Mouse (Mus musculus) E14TG2a.4 (cell line): ENCODE results near the gene Slc7a1.
A peak's percentile ranks its signal among the peaks of the same experiment; 100 is the strongest.

Experiments
- H3K27me3 ChIP-seq: 2 replicates; pipeline ENCODE4 v1.6.1; 2014; ENCODE audit warnings: low read length, control low read depth; ENCODE audit not compliant: insufficient read depth
- H3K36me3 ChIP-seq: 2 replicates; pipeline ENCODE4 v1.6.1; 2014; ENCODE audit warnings: low read length, control low read depth; ENCODE audit not compliant: insufficient read depth
- H3K4me1 ChIP-seq: replicated peaks from 2 replicates; pipeline ENCODE4 v1.6.1; 2014; ENCODE audit warnings: low read depth, low read length, control low read depth
- H3K4me3 ChIP-seq: replicated peaks from 2 replicates; pipeline ENCODE4 v1.5.1; 2014; ENCODE audit warnings: mild to moderate bottlenecking, low read length
- H3K9me3 ChIP-seq: 2 replicates; pipeline ENCODE4 v1.6.1; 2014; ENCODE audit warnings: low read length, control low read depth
- CTCF ChIP-seq: conservative IDR thresholded peaks from 2 replicates; pipeline ENCODE4 v1.5.1; 2014; ENCODE audit warnings: low read length
- NANOG ChIP-seq: IDR thresholded peaks from 2 replicates; pipeline ENCODE4 v1.6.1; 2014; ENCODE audit warnings: borderline replicate concordance, low read length, mixed read lengths
- POU5F1 ChIP-seq: IDR thresholded peaks from 2 replicates; pipeline ENCODE4 v1.6.1; 2014; ENCODE audit warnings: low read length, borderline replicate concordance

The Slc7a1 gene

DNA sequence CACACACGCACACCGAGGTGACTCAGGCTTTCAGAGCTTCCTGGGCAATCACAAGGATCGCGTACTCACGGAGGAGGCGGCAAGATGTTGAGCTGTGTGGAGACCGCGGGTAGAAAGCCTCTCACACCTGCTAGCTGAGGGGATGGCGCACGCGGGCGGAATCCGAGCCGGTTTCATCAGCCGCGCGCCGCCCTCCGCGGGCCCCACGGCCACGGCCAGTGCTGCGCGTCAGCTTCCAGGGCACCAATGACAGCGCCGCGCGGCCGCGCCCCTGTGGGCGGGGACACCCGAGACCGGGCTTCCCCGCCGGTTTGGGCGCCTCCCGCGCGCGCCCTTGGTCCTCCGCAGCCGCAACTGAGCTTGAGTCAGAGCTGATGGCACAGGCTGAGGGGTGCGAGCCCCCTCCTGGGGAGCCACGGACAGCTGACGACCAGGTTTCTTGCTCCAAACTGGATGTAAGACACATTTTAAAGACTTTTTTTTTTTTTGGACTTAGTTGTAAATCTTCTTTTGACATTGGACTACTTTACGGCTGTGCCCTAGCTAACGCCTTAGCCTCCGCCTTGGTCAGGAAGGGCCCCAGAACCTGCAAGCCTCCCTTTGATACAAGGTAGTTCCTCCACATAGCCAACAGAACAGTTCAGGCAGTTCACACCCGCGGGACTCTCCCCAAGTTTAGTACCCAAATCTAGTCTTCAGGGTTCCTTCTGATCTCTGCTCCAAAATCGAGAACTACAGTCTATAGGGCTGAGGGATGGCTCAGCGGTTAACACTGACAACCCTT, at the start of gene Slc7a1:
Gene Slc7a1 (minus strand): TSS at position 245 of the 784 bp plus-strand sequence.
- H3K9me3 ChIP-seq = peaks cover 8% of the 10 kb centered on the region; the same call in 1 of the 2 replicates
- TF ChIP-seq CTCF = no peak
- TF ChIP-seq NANOG = no peak
- TF ChIP-seq POU5F1 = no peak
- peaks cover 45% of the 10 kb centered on the region for H3K4me1 ChIP-seq
- H3K27me3 ChIP-seq = peaks cover 34% of the 10 kb centered on the region
- H3K36me3 ChIP-seq = peaks cover 17% of the 10 kb centered on the region
- peak within 1 kb of the TSS; percentile 87 for H3K4me3 ChIP-seq

DNA sequence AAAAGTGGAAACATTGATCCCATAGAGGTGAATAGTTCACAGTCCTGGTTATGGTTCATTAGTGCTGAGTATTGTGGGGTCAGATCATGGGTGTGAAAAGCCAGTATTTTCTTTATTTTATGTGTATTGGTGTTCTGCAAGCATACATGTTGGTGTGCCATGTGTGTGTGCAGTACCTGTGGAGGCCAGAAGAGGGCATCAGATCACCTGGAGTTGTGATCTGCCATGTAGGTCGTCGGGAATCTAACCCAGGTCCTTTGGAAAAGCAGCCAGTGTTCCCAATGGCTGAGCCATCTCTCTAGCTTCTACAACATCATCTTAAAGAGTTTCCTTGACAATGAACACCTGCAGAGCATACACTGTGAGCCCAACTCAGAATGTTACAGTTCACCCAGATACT, 45.3 kb upstream of the Slc7a1 start:
- Histone ChIP-seq H3K4me1 (peaks cover under 1% of the 10 kb centered on the region; the same call in 1 of the 2 replicates), H3K27me3 (peaks cover 22% of the 10 kb centered on the region), H3K9me3 (peaks cover 14% of the 10 kb centered on the region), H3K4me3 (no peak overlapping the region), H3K36me3 (no peaks in the 10 kb centered on the region)
- TF ChIP-seq NANOG = no peak
- TF ChIP-seq CTCF = peak; percentile 43
- TF ChIP-seq POU5F1 = no peak

DNA sequence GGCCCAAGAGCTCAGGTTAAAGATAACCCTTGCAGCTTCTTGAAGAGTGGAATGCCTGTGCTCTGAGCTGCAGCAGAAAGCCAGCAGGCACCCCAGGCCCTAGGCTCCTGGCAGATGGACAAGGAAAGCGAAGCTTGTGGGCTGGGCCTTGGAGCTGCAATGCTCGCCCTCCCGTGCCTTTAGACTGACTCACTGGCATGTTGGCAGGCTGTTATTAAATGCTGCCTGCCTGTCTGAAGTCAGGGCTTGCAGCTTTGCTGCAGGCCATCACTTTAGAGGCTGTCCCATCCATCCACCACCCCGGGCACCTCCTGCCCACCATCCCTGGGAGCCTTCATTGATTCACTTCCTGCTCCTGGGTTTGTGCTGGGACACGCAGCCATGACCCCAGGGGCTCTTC, 44.0 kb upstream of the Slc7a1 start:
- no peak overlapping the region for H3K4me3 ChIP-seq
- TF ChIP-seq CTCF (no peak), NANOG (no peak), POU5F1 (no peak)
- peaks cover 11% of the 10 kb centered on the region for H3K27me3 ChIP-seq
- H3K4me1 ChIP-seq = no peaks in the 10 kb centered on the region
- H3K9me3 ChIP-seq = peaks cover 14% of the 10 kb centered on the region
- no peaks in the 10 kb centered on the region for H3K36me3 ChIP-seq

DNA sequence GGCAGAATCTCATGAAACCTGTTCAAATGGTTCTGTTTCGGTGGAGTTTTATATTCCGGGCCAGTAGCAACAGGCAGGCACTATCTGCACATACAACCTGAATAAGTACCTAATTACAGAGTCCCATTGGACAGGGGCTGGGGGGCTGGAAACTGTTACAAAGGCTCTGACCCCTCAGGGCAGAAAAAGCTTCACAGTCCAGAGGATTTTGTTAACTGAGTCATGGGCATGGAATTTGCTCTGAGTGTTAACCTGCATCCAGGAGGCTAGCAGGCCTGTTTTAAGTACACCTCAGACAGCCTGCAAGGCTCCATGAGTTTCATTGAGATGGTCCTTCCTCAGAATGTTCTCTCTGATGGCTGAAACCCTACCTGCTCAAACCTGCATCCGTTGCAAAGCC, 36.0 kb upstream of the Slc7a1 start:
- H3K36me3 ChIP-seq = no peaks in the 10 kb centered on the region
- H3K9me3 ChIP-seq = peaks cover 7% of the 10 kb centered on the region
- peaks cover 17% of the 10 kb centered on the region for H3K27me3 ChIP-seq
- H3K4me3 ChIP-seq = no peak overlapping the region
- no peak for TF ChIP-seq POU5F1
- no peak for TF ChIP-seq CTCF
- TF ChIP-seq NANOG = no peak
- H3K4me1 ChIP-seq = no peaks in the 10 kb centered on the region

DNA sequence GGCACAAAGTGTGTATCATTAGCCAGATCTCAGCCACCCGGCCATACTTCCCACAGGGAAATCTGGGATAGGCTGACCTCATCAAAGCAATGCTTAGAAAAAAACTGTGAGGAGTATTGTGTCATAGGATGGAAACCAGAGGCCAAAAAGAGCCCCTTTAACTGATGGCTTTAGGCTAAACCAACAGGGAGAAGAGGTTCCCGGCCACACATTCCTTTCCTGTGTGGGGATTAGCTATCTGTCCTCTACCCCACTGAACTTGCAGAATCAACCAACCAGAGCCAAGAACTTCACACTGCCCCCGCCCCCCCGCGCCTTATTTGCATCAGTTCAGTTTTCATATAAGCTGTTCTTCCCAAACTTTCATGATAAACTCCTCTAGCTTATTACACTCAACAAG, 32.4 kb upstream of the Slc7a1 start:
- no peaks in the 10 kb centered on the region for H3K4me1 ChIP-seq
- no peak overlapping the region for H3K4me3 ChIP-seq
- TF ChIP-seq POU5F1 = no peak
- no peak for TF ChIP-seq NANOG
- no peak for TF ChIP-seq CTCF
- peaks cover 19% of the 10 kb centered on the region for H3K27me3 ChIP-seq
- peaks cover 7% of the 10 kb centered on the region for H3K9me3 ChIP-seq
- no peaks in the 10 kb centered on the region for H3K36me3 ChIP-seq

DNA sequence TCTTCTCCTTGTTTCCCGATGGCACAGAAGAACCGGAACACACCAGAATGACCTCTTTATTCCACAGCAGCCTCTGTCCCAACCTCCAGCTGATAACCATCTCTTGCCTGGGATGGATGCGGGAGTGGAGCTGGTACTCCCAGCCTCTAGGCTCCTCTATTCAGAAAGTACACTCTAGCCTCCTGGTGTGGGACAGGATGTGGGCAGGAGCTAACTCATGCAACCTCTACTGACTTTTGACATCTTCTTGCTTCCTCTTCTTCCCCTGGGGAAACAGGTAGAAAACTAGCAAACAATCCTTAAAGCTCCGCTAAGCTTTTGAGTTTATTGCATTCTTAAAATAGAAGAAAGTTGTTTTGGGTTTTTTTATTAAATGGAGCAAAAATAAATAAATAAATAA, 29.1 kb upstream of the Slc7a1 start:
- TF ChIP-seq CTCF (no peak), POU5F1 (no peak), NANOG (no peak)
- 0 out of 2 replicates have a peak, but pooled peaks cover 16% of the 10 kb centered on the region for H3K27me3 ChIP-seq
- H3K4me1 ChIP-seq = no peaks in the 10 kb centered on the region
- peaks cover 7% of the 10 kb centered on the region for H3K9me3 ChIP-seq
- H3K4me3 ChIP-seq = no peak overlapping the region
- H3K36me3 ChIP-seq = no peaks in the 10 kb centered on the region

DNA sequence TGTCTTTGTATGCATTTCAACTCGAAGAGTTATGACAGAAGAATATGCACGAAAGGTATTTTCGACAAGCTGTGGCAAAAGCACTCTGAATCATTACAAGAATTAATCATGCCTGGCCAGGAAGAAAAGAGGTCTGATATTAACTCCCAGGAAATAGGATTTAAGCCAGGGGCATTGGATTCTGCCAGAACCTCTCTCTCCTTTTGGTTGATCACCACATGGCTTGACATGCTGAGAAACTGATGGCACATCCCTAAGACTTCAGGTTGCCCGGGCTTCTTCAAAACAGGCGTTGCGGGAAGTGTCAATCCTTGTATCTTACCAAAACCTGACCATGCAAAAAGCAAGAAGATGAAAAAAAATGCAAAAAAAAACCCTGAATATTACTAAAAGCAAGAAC, 25.4 kb upstream of the Slc7a1 start:
- no peaks in the 10 kb centered on the region for H3K36me3 ChIP-seq
- H3K9me3 ChIP-seq = peaks cover 9% of the 10 kb centered on the region
- H3K27me3 ChIP-seq = 0 out of 2 replicates have a peak, but pooled peaks cover 16% of the 10 kb centered on the region
- H3K4me3 ChIP-seq = no peak overlapping the region
- TF ChIP-seq NANOG (no peak), POU5F1 (no peak), CTCF (no peak)
- H3K4me1 ChIP-seq = no peaks in the 10 kb centered on the region

DNA sequence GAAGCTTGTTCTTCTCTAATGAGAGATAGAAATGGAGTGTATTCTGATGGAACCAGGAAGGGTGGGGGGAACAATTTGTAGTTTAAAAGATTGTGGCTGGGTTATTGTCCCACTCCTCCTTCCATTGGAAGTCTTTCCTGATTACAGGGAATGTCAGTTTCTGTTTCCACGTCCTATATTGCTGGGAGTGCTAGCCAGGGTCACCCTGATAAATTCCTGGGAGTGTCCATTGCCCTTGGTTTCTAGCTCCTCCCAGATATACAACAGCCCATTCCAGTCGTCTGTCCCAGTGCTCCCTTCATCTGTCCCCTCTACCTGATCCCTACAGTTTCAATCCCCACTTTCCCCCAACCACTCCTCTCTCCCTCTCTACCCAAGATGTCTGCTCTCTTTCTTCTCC, 21.6 kb upstream of the Slc7a1 start:
- TF ChIP-seq POU5F1 (no peak), NANOG (no peak), CTCF (no peak)
- H3K4me3 ChIP-seq = no peak overlapping the region
- H3K27me3 ChIP-seq = 0 out of 2 replicates have a peak, but pooled peaks cover 9% of the 10 kb centered on the region
- H3K36me3 ChIP-seq = no peaks in the 10 kb centered on the region
- H3K9me3 ChIP-seq = peaks cover 20% of the 10 kb centered on the region
- H3K4me1 ChIP-seq = peaks cover 11% of the 10 kb centered on the region

DNA sequence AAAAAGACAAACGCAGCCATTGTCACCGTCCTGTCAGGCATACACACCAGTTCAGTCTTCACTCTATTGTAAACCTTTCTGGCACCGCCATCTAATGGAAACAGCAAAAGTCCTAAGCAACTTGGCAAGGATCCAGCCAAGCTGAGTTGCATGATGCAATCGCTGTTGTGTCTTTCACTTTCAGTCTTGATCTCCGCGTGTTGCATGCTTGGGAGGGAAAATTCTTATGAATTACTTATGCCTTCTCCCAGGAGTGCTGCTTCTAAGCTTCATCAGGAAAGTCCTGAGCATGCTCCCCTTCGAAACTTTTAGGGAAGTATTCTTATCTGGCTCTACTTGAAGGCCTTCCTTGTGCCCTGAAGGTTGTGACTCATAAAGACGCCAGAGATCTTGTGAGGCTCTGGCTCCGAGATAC, 19.4 kb upstream of the Slc7a1 start:
- no peak overlapping the region for H3K4me3 ChIP-seq
- peaks cover 20% of the 10 kb centered on the region for H3K9me3 ChIP-seq
- H3K4me1 ChIP-seq = peaks cover 30% of the 10 kb centered on the region
- TF ChIP-seq POU5F1 (no peak), NANOG (no peak), CTCF (no peak)
- H3K27me3 ChIP-seq = peaks cover 6% of the 10 kb centered on the region; the same call in 1 of the 2 replicates
- no peaks in the 10 kb centered on the region for H3K36me3 ChIP-seq
